Mouse (Mus musculus) heart, postnatal 0 days (tissue): Measurements from ENCODE around the gene Syk. TPM values are rescaled to one million over a fixed set of nuclear protein-coding genes. Genes with fewer than 3 reads are reported as not detected.

Experiments used
- ATAC-seq: fragments of 200-750 bp; cut with Nextera tagmentation; 2 replicates; pipeline ENCODE4 v1.8.0; 2017; ENCODE audit warnings: low read depth, moderate number of reproducible peaks, moderate library complexity; ENCODE audit not compliant: insufficient read depth
- DNase-seq: peaks from one replicate; pipeline ENCODE4 v3.0.0-alpha.2; 2016; ENCODE audit warnings: low spot score
- H3K27ac ChIP-seq: fragments of 300-500 bp; sonication (generic); 2 replicates; pipeline ENCODE4 v1.5.1; 2014; ENCODE audit warnings: low read depth, mild to moderate bottlenecking
- H3K27me3 ChIP-seq: fragments of 300-500 bp; sonication (generic); 2 replicates; pipeline ENCODE4 v1.6.1; 2014; ENCODE audit warnings: low read length, mixed read lengths; ENCODE audit not compliant: control insufficient read depth, insufficient read depth
- H3K36me3 ChIP-seq: fragments of 300-500 bp; sonication (generic); replicated peaks from 2 replicates; pipeline ENCODE4 v1.6.1; 2014; ENCODE audit warnings: low read length, mixed read lengths; ENCODE audit not compliant: control insufficient read depth, insufficient read depth
- H3K4me1 ChIP-seq: fragments of 300-500 bp; sonication (generic); 2 replicates; pipeline ENCODE4 v1.6.1; 2014; ENCODE audit warnings: antibody characterized with exemption; ENCODE audit not compliant: control insufficient read depth, insufficient read depth
- H3K4me2 ChIP-seq: fragments of 300-500 bp; sonication (generic); 2 replicates; pipeline ENCODE4 v1.6.1; 2014; ENCODE audit warnings: low read depth, mild to moderate bottlenecking, low read length, moderate library complexity
- H3K4me3 ChIP-seq: fragments of 300-500 bp; sonication (generic); 2 replicates; pipeline ENCODE4 v1.5.1; 2014; ENCODE audit warnings: low read depth, low read length
- H3K9ac ChIP-seq: fragments of 300-500 bp; sonication (generic); replicated peaks from 2 replicates; pipeline ENCODE4 v1.6.1; 2014; ENCODE audit warnings: low read depth, low read length, mixed read lengths
- H3K9me3 ChIP-seq: fragments of 300-500 bp; sonication (generic); replicated peaks from 2 replicates; pipeline ENCODE4 v1.6.1; 2016; ENCODE audit warnings: low read length; ENCODE audit not compliant: control insufficient read depth
- CTCF ChIP-seq: IDR thresholded peaks from 2 replicates; pipeline ENCODE4 v1.5.1; 2016; ENCODE audit warnings: antibody characterized with exemption, control low read depth, low read depth
- EP300 ChIP-seq: IDR thresholded peaks from 2 replicates; pipeline ENCODE4 v1.6.1; 2016; ENCODE audit warnings: antibody characterized with exemption, low read depth
- WGBS: fragments of 180-500 bp; shearing (Covaris S2); extraction: QIAGEN DNeasy Blood & Tissue Kit; methylation state at CpG from one replicate; pipeline ENCODE4 v1.1.7; 2014; 5-methylcytosine and 5-hydroxymethylcytosine counted together
- polyA plus RNA-seq: library from polyadenylated mRNA; unstranded; fragments of >200 nt; fragmentation: Nextera tagmentation; extraction: Ambion mirVana; gene quantifications from 2 replicates; pipeline ENCODE4 v1.2.1, GENCODE M21; 2015
- total RNA-seq: library from RNA; depleted of rRNA; stranded (reverse); fragments of >200 nt; gene quantifications from 2 replicates; pipeline ENCODE4 v1.2.3, GENCODE M21; 2014; ENCODE audit warnings: low replicate concordance

The Syk gene
- total and polyA plus RNA-seq, 2 experiments from 2014 or later: 5.7 to 18.3 TPM

DNA sequence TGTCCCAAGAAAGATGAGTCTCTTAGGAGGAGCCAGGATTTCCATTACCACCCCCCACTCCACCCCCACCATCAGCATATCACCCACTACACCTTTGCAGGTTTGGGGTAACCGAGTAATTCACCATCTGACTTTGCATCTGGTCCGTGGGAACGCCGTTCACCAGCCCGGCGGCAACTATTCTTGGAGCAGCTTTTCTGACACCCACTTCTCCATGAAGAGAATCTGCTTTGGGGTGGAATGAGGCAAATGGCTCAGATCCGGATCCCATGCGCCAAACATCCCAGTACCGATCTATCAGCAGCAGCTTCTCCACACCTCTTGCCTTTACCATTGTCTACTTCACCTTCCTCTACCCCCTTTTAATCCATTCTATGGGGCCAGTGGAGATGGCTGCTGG lies 12.7 kb upstream of the Syk start:
- WGBS: 83% methylated on average over 9 of the region's 9 CpGs
- no peak for TF ChIP-seq CTCF
- no peak for TF ChIP-seq EP300

DNA sequence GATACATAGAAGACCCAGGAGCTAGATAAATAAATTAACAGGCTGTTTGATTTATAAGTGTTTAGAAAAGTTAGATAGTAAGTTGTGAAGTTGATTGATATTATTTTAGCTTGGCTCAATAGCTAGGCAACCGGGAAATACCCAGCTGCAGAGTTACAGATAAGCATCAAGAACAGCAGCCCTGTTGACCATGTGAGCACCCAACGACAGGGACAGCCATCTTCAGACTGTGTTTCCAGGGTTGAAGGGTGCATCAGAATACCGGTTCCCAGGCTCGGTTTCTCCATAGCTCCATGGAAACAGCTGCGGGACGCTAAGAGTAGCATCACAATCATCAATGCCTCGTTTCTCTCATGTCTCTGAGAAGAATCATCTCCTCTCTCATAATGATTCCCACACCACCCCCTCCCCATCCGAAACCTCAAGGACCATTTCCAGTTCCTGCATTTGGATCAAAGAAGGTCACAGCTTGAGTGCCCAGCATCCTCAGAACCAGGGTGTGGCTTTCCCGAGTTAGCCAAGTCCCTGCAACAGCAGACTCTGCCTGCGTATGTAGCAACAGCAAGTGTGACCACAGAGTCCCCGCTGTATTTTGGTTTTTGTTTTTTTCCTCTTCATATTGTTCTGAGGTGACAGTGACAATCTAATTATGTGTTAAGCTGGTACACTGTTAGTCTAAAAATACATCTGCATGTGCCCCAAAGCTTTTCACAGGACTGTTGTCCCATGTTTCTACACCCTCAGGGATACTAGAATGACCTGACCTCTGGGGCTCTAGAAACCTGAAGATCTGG lies 11.2 kb upstream of the Syk start:
- no peak overlapping the region for H3K4me2 ChIP-seq
- no peaks in the 10 kb centered on the region for H3K27me3 ChIP-seq
- no peak overlapping the region for H3K9ac ChIP-seq
- H3K4me1 ChIP-seq: peaks cover 3% of the 10 kb centered on the region; the same call in 1 of the 2 replicates
- H3K36me3 ChIP-seq: no peaks in the 10 kb centered on the region
- no peak for TF ChIP-seq CTCF
- no peak for TF ChIP-seq EP300
- H3K4me3 ChIP-seq: no peak overlapping the region
- no peak for ATAC-seq
- H3K9me3 ChIP-seq: no peaks in the 10 kb centered on the region
- DNase-seq: no peak
- 67% methylated on average over 11 of the region's 11 CpGs for WGBS
- H3K27ac ChIP-seq: no peak overlapping the region

More for the DNA sequence above, 12.7 kb upstream of the Syk start:
- ATAC-seq (no peak), DNase-seq (no peak)
- Histone ChIP-seq H3K9ac (no peak overlapping the region), H3K36me3 (no peaks in the 10 kb centered on the region), H3K9me3 (no peaks in the 10 kb centered on the region), H3K4me2 (no peak overlapping the region), H3K27ac (no peak overlapping the region), H3K27me3 (no peaks in the 10 kb centered on the region), H3K4me3 (no peak overlapping the region), H3K4me1 (no peaks in the 10 kb centered on the region; the same call in 1 of the 2 replicates)

DNA sequence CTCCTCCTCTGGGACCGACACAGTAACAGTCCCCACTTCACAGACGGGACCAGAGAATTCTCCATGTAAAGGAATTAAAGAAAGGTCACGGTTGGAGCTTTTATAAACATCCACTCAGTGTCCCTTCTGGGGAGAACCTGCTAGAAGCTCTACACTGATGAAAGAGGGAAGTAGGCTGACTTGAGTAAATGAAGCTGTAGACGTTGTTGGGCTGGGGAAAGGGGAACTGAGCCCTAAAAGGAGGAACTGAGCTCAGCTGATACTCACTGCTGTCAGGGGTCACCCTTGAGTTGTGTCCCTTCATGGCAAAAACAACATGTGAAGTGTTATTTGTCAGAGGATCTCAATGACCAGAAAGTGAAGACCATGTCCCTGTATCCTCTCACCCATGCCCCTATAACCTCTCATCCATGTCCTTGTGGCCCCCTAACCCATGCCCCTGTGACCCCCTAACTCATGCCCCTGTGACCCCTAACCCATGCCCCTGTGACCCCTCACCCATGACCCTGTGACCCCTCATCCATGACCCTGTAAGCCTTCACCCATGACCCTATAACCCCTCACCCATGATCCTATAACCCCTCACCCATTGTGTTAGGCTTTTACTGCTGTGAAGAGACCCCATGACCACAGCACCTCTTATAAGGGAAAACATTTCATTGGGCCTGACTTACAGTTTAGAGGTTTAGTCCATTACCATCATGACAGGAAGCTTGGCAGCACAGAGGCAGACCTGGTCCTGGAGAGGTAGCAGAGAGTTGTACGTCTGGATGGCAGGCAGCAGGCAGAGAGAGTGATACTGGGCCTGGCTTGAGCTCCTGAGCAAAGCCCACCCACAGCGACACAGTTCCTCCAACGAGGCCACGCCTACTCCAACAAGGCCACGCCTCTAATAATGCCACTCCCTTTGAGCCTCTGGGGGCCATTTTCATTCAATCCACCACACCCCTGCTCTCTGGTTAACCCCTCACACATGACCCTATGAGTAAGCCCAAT lies 10.2 kb upstream of the Syk start:
- H3K4me1 ChIP-seq: peaks cover 12% of the 10 kb centered on the region; the same call in 1 of the 2 replicates
- H3K4me3 ChIP-seq: no peak overlapping the region
- no peaks in the 10 kb centered on the region for H3K27me3 ChIP-seq
- no peaks in the 10 kb centered on the region for H3K36me3 ChIP-seq
- TF ChIP-seq EP300: no peak
- TF ChIP-seq CTCF: no peak
- H3K9me3 ChIP-seq: no peaks in the 10 kb centered on the region
- no peak overlapping the region for H3K27ac ChIP-seq
- no peak overlapping the region for H3K4me2 ChIP-seq
- WGBS: 77% methylated on average over 9 of the region's 9 CpGs
- no peak for DNase-seq
- no peak for ATAC-seq
- H3K9ac ChIP-seq: no peak overlapping the region

DNA sequence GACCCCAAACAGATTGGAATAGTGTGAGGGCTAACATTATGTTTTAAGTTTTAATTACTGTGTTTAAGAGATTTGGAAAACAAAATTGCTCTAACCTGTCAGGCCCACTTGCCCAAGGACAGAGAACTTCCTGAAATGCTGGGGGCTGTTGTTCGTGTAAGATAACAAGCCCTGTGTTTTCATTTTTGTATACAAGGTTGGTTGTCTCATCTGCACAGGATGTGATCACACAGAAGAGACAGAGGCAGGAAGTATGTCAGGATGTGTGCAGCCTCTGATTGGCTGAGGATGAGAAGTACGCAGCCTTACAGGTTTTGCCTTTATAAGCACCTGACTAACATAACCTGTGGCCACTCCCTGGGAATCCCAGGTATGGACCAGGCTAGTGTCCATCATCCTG lies 8.7 kb upstream of the Syk start:
- Histone ChIP-seq H3K36me3 (no peaks in the 10 kb centered on the region), H3K9ac (no peak overlapping the region), H3K4me1 (peaks cover 12% of the 10 kb centered on the region; the same call in 1 of the 2 replicates), H3K27ac (no peak overlapping the region), H3K9me3 (no peaks in the 10 kb centered on the region), H3K4me2 (no peak overlapping the region), H3K27me3 (no peaks in the 10 kb centered on the region), H3K4me3 (no peak overlapping the region)
- no peak for ATAC-seq
- TF ChIP-seq CTCF (no peak), EP300 (no peak)
- no peak for DNase-seq
- WGBS: 74% methylated on average over 2 of the region's 2 CpGs

DNA sequence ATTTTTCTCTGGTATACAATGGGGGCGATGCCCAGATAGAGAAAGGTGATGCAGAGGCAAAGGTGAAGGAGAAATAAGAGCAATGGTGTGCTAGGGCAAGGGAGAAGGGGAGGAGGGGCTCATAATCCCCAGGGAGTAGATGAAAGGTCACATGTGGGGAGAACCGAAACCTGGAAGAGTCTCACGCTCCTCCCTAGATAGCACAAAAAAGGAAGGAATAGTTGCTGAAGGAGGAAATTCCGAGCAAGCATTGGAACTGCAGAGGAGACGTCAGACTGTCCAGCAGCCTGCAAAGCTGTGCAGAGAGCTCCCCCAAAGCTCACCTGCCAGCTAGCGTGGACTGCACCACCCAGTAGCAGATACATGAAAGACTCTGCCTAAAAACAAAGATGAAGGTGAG lies 7.5 kb upstream of the Syk start:
- Histone ChIP-seq H3K4me3 (no peak overlapping the region), H3K4me2 (no peak overlapping the region), H3K27ac (no peak overlapping the region), H3K27me3 (no peaks in the 10 kb centered on the region), H3K4me1 (peaks cover 12% of the 10 kb centered on the region; the same call in 1 of the 2 replicates), H3K9me3 (no peaks in the 10 kb centered on the region), H3K9ac (no peak overlapping the region), H3K36me3 (no peaks in the 10 kb centered on the region)
- DNase-seq (no peak), ATAC-seq (no peak)
- no peak for TF ChIP-seq CTCF
- no peak for TF ChIP-seq EP300
- 70% methylated on average over 6 of the region's 6 CpGs for WGBS
